ENCODE assay signal across 8 mouse cellular contexts in the genomic region with DNA sequence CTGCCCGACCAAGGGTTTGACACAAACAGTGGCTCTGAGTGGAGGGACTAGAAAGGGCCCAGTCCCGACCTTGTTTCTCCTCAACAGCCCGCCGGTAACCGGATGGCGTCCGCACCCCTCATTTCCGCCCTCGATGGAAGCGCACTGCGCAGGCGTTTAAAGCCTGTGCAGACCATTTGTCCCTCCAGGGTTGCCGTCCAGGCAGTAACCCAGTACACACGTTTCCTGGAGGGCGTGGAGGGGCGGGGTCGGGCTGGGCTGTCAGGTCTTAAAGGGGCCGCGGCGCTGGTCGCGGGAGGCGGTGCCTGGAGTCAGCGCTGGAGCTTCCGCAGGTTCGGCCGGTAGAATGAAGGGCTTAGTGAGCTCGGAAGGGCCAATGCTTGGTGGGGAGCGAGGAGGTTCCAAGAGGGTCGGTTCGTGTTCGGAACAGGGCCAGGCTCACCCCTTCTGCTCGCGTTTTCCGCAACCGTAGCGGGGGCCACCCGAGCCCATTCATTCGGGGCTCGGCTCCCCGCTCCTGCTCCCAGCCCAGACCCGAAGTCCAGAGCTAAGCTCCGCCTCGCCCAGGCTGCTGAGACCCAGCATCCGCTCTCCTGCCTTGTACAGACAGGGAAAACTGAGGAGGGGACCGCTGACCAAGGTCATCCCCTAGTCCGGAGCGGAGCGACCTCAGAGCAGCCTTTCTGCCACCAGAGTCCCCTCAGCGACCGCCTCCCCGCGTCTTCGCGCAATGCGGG. TPM values are rescaled to one million over a fixed set of nuclear protein-coding genes. Genes with fewer than 3 reads are reported as not detected.
DNase-seq lines count a peak whose midpoint lies in the region; ATAC-seq and TF ChIP-seq lines count a peak whose summit lies in the region.

A gene (plus strand): TSS at position 271 of the 737 bp plus-strand sequence.

- DNase-seq in CH12.LX (ENCODE audit: extremely low read depth), result peak; percentile 98
- peak; percentile 97 for DNase-seq in c-Kit-positive CD71-negative TER-119-negative erythroid progenitor cells, embryonic 14.5 days (ENCODE audit: low read depth)
- peak; percentile 97 for DNase-seq in forebrain, embryonic 10.5 days (ENCODE audit: extremely low spot score, low spot score)
- peak; percentile 96 to 98 for DNase-seq in kidney, postnatal 25 days

- under 1% methylated on average over 56 of the region's 56 CpGs for WGBS in forebrain, embryonic 10.5 days
- WGBS in heart, embryonic 15.5 days, result under 1% methylated on average over 56 of the region's 56 CpGs
- WGBS in liver, embryonic 16.5 days (ENCODE audit: insufficient replicate concordance), result under 1% methylated on average over 56 of the region's 56 CpGs
- under 1% methylated on average over 56 of the region's 56 CpGs for WGBS in neural tube, embryonic 13.5 days

- H3K4me3 ChIP-seq in CH12.LX (replicated peaks in 1 of 3; ENCODE audit: low read depth in 2 of 3, low read length in 2 of 3, poor library complexity in 1 of 3), result peak within 1 kb of the TSS; percentile 78 to 92 (median 79)
- peak within 1 kb of the TSS; percentile 85 for H3K4me3 ChIP-seq in forebrain, embryonic 10.5 days
- H3K4me3 ChIP-seq in heart, embryonic 15.5 days, result peak within 1 kb of the TSS; percentile 75
- H3K4me3 ChIP-seq in liver, embryonic 16.5 days (ENCODE audit: low read depth, low read length), result peak within 1 kb of the TSS; percentile 86
- peak within 1 kb of the TSS; percentile 65 for H3K4me3 ChIP-seq in neural tube, embryonic 13.5 days
- peak within 1 kb of the TSS; percentile 86 for H3K4me3 ChIP-seq in testis, adult 2 months (ENCODE audit: control insufficient read depth, low read depth, low read length)

- peak within 1 kb of the TSS; percentile 65 for H3K4me2 ChIP-seq in CH12.LX (ENCODE audit: insufficient read depth, low read depth, poor library complexity, severe bottlenecking)
- peak within 1 kb of the TSS; percentile 89 for H3K4me2 ChIP-seq in heart, embryonic 15.5 days
- H3K4me2 ChIP-seq in liver, embryonic 16.5 days (ENCODE audit: low read depth, low read length), result peak within 1 kb of the TSS; percentile 99
- H3K4me2 ChIP-seq in neural tube, embryonic 13.5 days, result peak within 1 kb of the TSS; percentile 91

- H3K9ac ChIP-seq in CH12.LX (ENCODE audit: insufficient read depth, low read depth), result peak within 1 kb of the TSS; percentile 85
- H3K9ac ChIP-seq in heart, embryonic 15.5 days, result peak within 1 kb of the TSS; percentile 79
- H3K9ac ChIP-seq in liver, embryonic 16.5 days (ENCODE audit: low read depth, low read length), result peak within 1 kb of the TSS; percentile 86
- peak within 1 kb of the TSS; percentile 83 for H3K9ac ChIP-seq in neural tube, embryonic 13.5 days

- no peaks in the 10 kb centered on the region for H3K9me3 ChIP-seq in CH12.LX (replicated peaks; ENCODE audit: low read length)
- H3K9me3 ChIP-seq in forebrain, embryonic 10.5 days, result no peaks in the 10 kb centered on the region
- H3K9me3 ChIP-seq in heart, embryonic 15.5 days (replicated peaks), result no peaks in the 10 kb centered on the region
- H3K9me3 ChIP-seq in liver, embryonic 16.5 days (replicated peaks; ENCODE audit: control insufficient read depth, low read length), result no peaks in the 10 kb centered on the region
- H3K9me3 ChIP-seq in neural tube, embryonic 13.5 days, result no peaks in the 10 kb centered on the region

- ATAC-seq in heart, embryonic 15.5 days (replicated peaks; ENCODE audit: insufficient number of reproducible peaks, insufficient read depth, low FRiP score, low read depth), result peak; percentile 89
- ATAC-seq in liver, embryonic 16.5 days (ENCODE audit: low read depth), result peak; percentile 94
- ATAC-seq in neural tube, embryonic 13.5 days (ENCODE audit: low read depth), result peak; percentile 93

- no peaks in the 10 kb centered on the region for H3K79me2 ChIP-seq in CH12.LX (replicated peaks; ENCODE audit: control insufficient read depth, extremely low read depth, insufficient read depth, poor library complexity, severe bottlenecking)

- peak; percentile 94 for TF ChIP-seq POLR2A in CH12.LX (IDR thresholded peaks at IDR 0.05; ENCODE audit: low read depth, low read length)
- TF ChIP-seq POLR2A in testis, adult 2 months (IDR thresholded peaks at IDR 0.05; ENCODE audit: control insufficient read depth, low read depth, low read length), result peak; percentile 92

- no peak for TF ChIP-seq CTCF in CH12.LX (conservative IDR thresholded peaks at IDR 0.05 in 1 of 2, IDR thresholded peaks at IDR 0.05 in 1 of 2; ENCODE audit: low read depth in 2 of 2, low read length in 2 of 2)
- TF ChIP-seq CTCF in testis, adult 2 months (IDR thresholded peaks at IDR 0.05; ENCODE audit: control insufficient read depth, insufficient read depth, insufficient replicate concordance, low read depth, low read length), result no peak

- in situ Hi-C loops in CH12.LX (cut with MboI; ENCODE audit: low pct_ligation_motif_present, low pct_unique_long_range_greater_than_20kb, low sequenced_read_pairs), result no loop called here

- peaks cover 41 to 71% of the 10 kb centered on the region in 2 experiments for H3K36me3 ChIP-seq in CH12.LX (replicated peaks in 1 of 2; ENCODE audit: control insufficient read depth in 1 of 2, insufficient read depth in 1 of 2, low read length in 1 of 2)
- H3K36me3 ChIP-seq in forebrain, embryonic 10.5 days (replicated peaks), result peaks cover 55% of the 10 kb centered on the region
- H3K36me3 ChIP-seq in heart, embryonic 15.5 days, result peaks cover 36% of the 10 kb centered on the region
- H3K36me3 ChIP-seq in liver, embryonic 16.5 days (ENCODE audit: control insufficient read depth, insufficient read depth), result peaks cover 16% of the 10 kb centered on the region
- peaks cover 70% of the 10 kb centered on the region for H3K36me3 ChIP-seq in neural tube, embryonic 13.5 days
- no peaks in the 10 kb centered on the region for H3K36me3 ChIP-seq in testis, adult 2 months (ENCODE audit: control insufficient read depth, insufficient read depth, low read length)

- dilution Hi-C loops in CH12.LX (cut with MboI; ENCODE audit: extremely low pct_ligation_motif_present, extremely low pct_unique_long_range_greater_than_20kb, low sequenced_read_pairs), result no loop called here

- no peak for TF ChIP-seq EP300 in CH12.LX (IDR thresholded peaks at IDR 0.05; ENCODE audit: low read length)

- H3K27ac ChIP-seq in CH12.LX (ENCODE audit: insufficient read depth, low read depth), result peak within 1 kb of the TSS; percentile 61
- H3K27ac ChIP-seq in forebrain, embryonic 10.5 days, result peak within 1 kb of the TSS; percentile 92
- H3K27ac ChIP-seq in heart, embryonic 15.5 days, result peak within 1 kb of the TSS; percentile 91
- peak within 1 kb of the TSS; percentile 85 for H3K27ac ChIP-seq in liver, embryonic 16.5 days (ENCODE audit: low read length)
- H3K27ac ChIP-seq in neural tube, embryonic 13.5 days (replicated peaks), result peak within 1 kb of the TSS; percentile 92
- H3K27ac ChIP-seq in testis, adult 2 months (ENCODE audit: control insufficient read depth, insufficient read depth, low read depth, low read length), result peak within 1 kb of the TSS; percentile 80

- TF ChIP-seq RAD21 in CH12.LX (IDR thresholded peaks at IDR 0.05; ENCODE audit: low read depth, low read length), result no peak

- H3K4me1 ChIP-seq in CH12.LX (ENCODE audit: control insufficient read depth in 1 of 2, insufficient read depth in 2 of 2), result peaks cover 7 to 27% of the 10 kb centered on the region in 2 experiments; a peak in 3 of 4 replicates
- H3K4me1 ChIP-seq in forebrain, embryonic 10.5 days, result peaks cover 37% of the 10 kb centered on the region
- peaks cover 21% of the 10 kb centered on the region for H3K4me1 ChIP-seq in heart, embryonic 15.5 days (replicated peaks)
- H3K4me1 ChIP-seq in liver, embryonic 16.5 days (ENCODE audit: control insufficient read depth, low read depth, low read length), result peaks cover 15% of the 10 kb centered on the region
- peaks cover 22% of the 10 kb centered on the region for H3K4me1 ChIP-seq in neural tube, embryonic 13.5 days (replicated peaks)
- peaks cover 9% of the 10 kb centered on the region for H3K4me1 ChIP-seq in testis, adult 2 months (ENCODE audit: control insufficient read depth, insufficient read depth, low read length)

- H3K27me3 ChIP-seq in CH12.LX (replicated peaks), result no peaks in the 10 kb centered on the region
- H3K27me3 ChIP-seq in forebrain, embryonic 10.5 days (ENCODE audit: poor library complexity, severe bottlenecking), result 0 out of 2 replicates have a peak, but pooled peaks cover 6% of the 10 kb centered on the region
- H3K27me3 ChIP-seq in heart, embryonic 15.5 days, result no peaks in the 10 kb centered on the region
- no peaks in the 10 kb centered on the region for H3K27me3 ChIP-seq in liver, embryonic 16.5 days (ENCODE audit: control insufficient read depth, insufficient read depth, low read depth, low read length)
- no peaks in the 10 kb centered on the region for H3K27me3 ChIP-seq in neural tube, embryonic 13.5 days
- H3K27me3 ChIP-seq in testis, adult 2 months (ENCODE audit: control insufficient read depth, insufficient read depth, low read length), result no peaks in the 10 kb centered on the region

TF ChIP-seq in CH12.LX, 34 proteins besides CTCF, POLR2A, EP300 and RAD21 (continues in another document):
- TF ChIP-seq ZNF384 (IDR thresholded peaks at IDR 0.05; ENCODE audit: low read depth, low read length), result no peak
- TF ChIP-seq GABPA (IDR thresholded peaks at IDR 0.05; ENCODE audit: insufficient replicate concordance, low read depth, low read length), result peak; percentile 9; the same call in 1 of the 2 replicates
- TF ChIP-seq E2F4 (IDR thresholded peaks at IDR 0.05; ENCODE audit: insufficient replicate concordance, low read depth, low read length), result no peak
- no peak for TF ChIP-seq PAX5 (IDR thresholded peaks at IDR 0.05; ENCODE audit: low read length)
- TF ChIP-seq KAT2A (IDR thresholded peaks at IDR 0.05; ENCODE audit: insufficient replicate concordance, low read length), result peak; percentile 80; the same call in 1 of the 2 replicates
- TF ChIP-seq NRF1 (IDR thresholded peaks at IDR 0.05; ENCODE audit: low read depth, low read length), result peak; percentile 90
- 0 out of 2 replicates have a peak, but pooled peaks have one; percentile 54 for TF ChIP-seq MYC (IDR thresholded peaks at IDR 0.05; ENCODE audit: low read depth, low read length)
- TF ChIP-seq USF1 (IDR thresholded peaks at IDR 0.05; ENCODE audit: low read depth, low read length), result no peak
- TF ChIP-seq BHLHE40 (IDR thresholded peaks at IDR 0.05; ENCODE audit: low read depth, low read length), result peak; percentile 40
- TF ChIP-seq JUND (conservative IDR thresholded peaks at IDR 0.05; ENCODE audit: low read depth, low read length), result no peak

RNA-seq across cellular contexts. Expression of the gene that starts here (rescaled TPM):
- 39.4 and 40.5 TPM in 2 replicates for total RNA-seq in CH12.LX (2012; rRNA removed)
- 32.9 and 34.8 TPM in 2 replicates for total RNA-seq in CH12.LX (2014; rRNA removed)
- 23.6 and 23.8 TPM in 2 replicates for polyA plus RNA-seq in CH12.LX (2012; ENCODE audit: insufficient read length, low read depth)
- polyA plus RNA-seq in forebrain, embryonic 10.5 days (2016; fragmentation: Nextera tagmentation; extraction: Ambion mirVana), result 39.7 and 41.0 TPM in 2 replicates
- polyA plus RNA-seq in heart, embryonic 15.5 days (2015; fragmentation: Nextera tagmentation; extraction: Ambion mirVana), result 17.6 and 24.8 TPM in 2 replicates
- 34.5 and 37.6 TPM in 2 replicates for polyA plus RNA-seq in liver, embryonic 16.5 days (2015; fragmentation: Nextera tagmentation; extraction: Ambion mirVana)
- 39.0 and 42.5 TPM in 2 replicates for polyA plus RNA-seq in neural tube, embryonic 13.5 days (2015; fragmentation: Nextera tagmentation; extraction: Ambion mirVana)
- polyA plus RNA-seq in testis, adult 2 months (2012; rRNA removed), result 8.9 and 10.8 TPM in 2 replicates

Comparison
In these comparisons a context has a peak if more than half of its experiments do, and no peak if none do; other contexts are left out.
1. Peak in every context shown above with its lines: DNase-seq, ATAC-seq, H3K4me3 ChIP-seq and H3K27ac ChIP-seq.